Mouse (Mus musculus): ENCODE results near the gene Usp7. TPM values are rescaled to one million over a fixed set of nuclear protein-coding genes. Genes with fewer than 3 reads are reported as not detected.
A peak's percentile ranks its signal among the peaks of the same experiment; 100 is the strongest.

Usp7 gene
- 81.7 and 94.8 TPM in 2 replicates for polyA plus RNA-seq (2012; rRNA removed)

- no peaks in the 10 kb centered on the region for H3K4me1 ChIP-seq (replicated peaks; ENCODE audit: control insufficient read depth, insufficient read depth, low read length)
- DNase-seq = no peak
- WGBS = 97% methylated on average over 20 of the region's 20 CpGs
- no peak for TF ChIP-seq POLR2A (IDR thresholded peaks at IDR 0.05; ENCODE audit: control insufficient read depth, extremely low read depth, insufficient read depth, low read length, poor library complexity)
- TF ChIP-seq CTCF (IDR thresholded peaks at IDR 0.05; ENCODE audit: borderline replicate concordance, control insufficient read depth, extremely low read depth, insufficient read depth, low read length, poor library complexity) = no peak
- H3K27ac ChIP-seq (ENCODE audit: control insufficient read depth, insufficient read depth, low read length) = no peak within 1 kb of the TSS
- H3K36me3 ChIP-seq (ENCODE audit: control insufficient read depth, insufficient read depth, low read length) = no peaks in the 10 kb centered on the region
- H3K4me3 ChIP-seq (ENCODE audit: control insufficient read depth, insufficient read depth, low read length) = no peak within 1 kb of the TSS
- H3K27me3 ChIP-seq (ENCODE audit: control insufficient read depth, insufficient read depth, low read length) = no peaks in the 10 kb centered on the region
These were observed at the start of gene Usp7 for GRCm38 (mm10) chr16:8791949-8792557. TSS of gene Usp7 (minus strand) at chr16:8792308.

DNA sequence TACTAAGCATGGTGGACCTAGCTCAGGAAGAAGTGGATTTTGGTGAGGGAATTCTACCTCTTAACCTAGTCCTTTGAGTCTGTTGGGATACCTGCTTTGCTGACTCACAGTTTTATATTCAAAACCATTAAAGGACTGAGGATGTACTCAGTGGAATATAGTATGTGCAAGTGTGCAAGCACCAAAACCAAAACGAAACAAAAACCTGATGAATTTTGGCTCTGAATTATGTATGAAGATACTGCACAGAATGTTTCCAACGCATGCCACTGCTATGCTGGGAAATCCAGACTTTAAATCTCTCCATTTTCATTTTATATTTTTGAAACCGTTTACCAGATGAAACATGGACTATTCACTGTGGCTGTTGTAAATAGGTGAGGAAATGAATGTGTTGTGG lies 48.4 kb upstream of the Usp7 start:
- no peak for DNase-seq
- no peak overlapping the region for H3K27ac ChIP-seq (ENCODE audit: control insufficient read depth, insufficient read depth, low read length)
- H3K36me3 ChIP-seq (ENCODE audit: control insufficient read depth, insufficient read depth, low read length) = peaks cover 53% of the 10 kb centered on the region
- TF ChIP-seq CTCF (IDR thresholded peaks at IDR 0.05; ENCODE audit: borderline replicate concordance, control insufficient read depth, extremely low read depth, insufficient read depth, low read length, poor library complexity) (no peak), POLR2A (IDR thresholded peaks at IDR 0.05; ENCODE audit: control insufficient read depth, extremely low read depth, insufficient read depth, low read length, poor library complexity) (no peak)
- H3K4me1 ChIP-seq (replicated peaks; ENCODE audit: control insufficient read depth, insufficient read depth, low read length) = 0 out of 2 replicates have a peak, but pooled peaks cover 2% of the 10 kb centered on the region
- no peaks in the 10 kb centered on the region for H3K27me3 ChIP-seq (ENCODE audit: control insufficient read depth, insufficient read depth, low read length)
- 36% methylated on average over 3 of the region's 3 CpGs for WGBS
- no peak overlapping the region for H3K4me3 ChIP-seq (ENCODE audit: control insufficient read depth, insufficient read depth, low read length)

DNA sequence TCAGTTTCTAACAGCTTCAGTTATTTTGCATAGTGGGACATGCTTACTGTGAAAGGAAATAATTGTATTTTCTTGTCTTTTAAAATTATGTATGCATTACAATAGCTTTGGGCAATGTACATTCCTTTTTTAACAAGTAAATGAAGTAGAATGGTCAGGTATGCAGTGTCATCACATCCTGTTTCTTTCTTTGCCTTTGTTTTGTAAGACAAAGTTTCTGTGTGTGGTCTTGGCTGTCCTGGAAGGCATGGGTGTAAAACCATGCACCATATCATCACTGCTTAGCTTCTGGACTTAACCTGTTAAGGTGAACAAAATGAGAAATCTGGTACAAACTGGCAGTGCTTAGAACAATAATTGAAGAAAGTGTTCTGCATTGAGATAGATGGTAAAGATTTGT lies 46.8 kb upstream of the Usp7 start:
- H3K4me1 ChIP-seq (replicated peaks; ENCODE audit: control insufficient read depth, insufficient read depth, low read length) = 0 out of 2 replicates have a peak, but pooled peaks cover 2% of the 10 kb centered on the region
- H3K4me3 ChIP-seq (ENCODE audit: control insufficient read depth, insufficient read depth, low read length) = no peak overlapping the region
- TF ChIP-seq POLR2A (IDR thresholded peaks at IDR 0.05; ENCODE audit: control insufficient read depth, extremely low read depth, insufficient read depth, low read length, poor library complexity) = no peak
- TF ChIP-seq CTCF (IDR thresholded peaks at IDR 0.05; ENCODE audit: borderline replicate concordance, control insufficient read depth, extremely low read depth, insufficient read depth, low read length, poor library complexity) = no peak
- no peaks in the 10 kb centered on the region for H3K27me3 ChIP-seq (ENCODE audit: control insufficient read depth, insufficient read depth, low read length)
- DNase-seq = no peak
- H3K36me3 ChIP-seq (ENCODE audit: control insufficient read depth, insufficient read depth, low read length) = peaks cover 49% of the 10 kb centered on the region
- no peak overlapping the region for H3K27ac ChIP-seq (ENCODE audit: control insufficient read depth, insufficient read depth, low read length)

GRCm38 (mm10) chr16:8837595-8837994 lies 45.5 kb upstream of the Usp7 start:
- DNase-seq = no peak
- no peak overlapping the region for H3K4me3 ChIP-seq (ENCODE audit: control insufficient read depth, insufficient read depth, low read length)
- H3K36me3 ChIP-seq (ENCODE audit: control insufficient read depth, insufficient read depth, low read length) = peaks cover 36% of the 10 kb centered on the region
- H3K4me1 ChIP-seq (replicated peaks; ENCODE audit: control insufficient read depth, insufficient read depth, low read length) = 0 out of 2 replicates have a peak, but pooled peaks cover 2% of the 10 kb centered on the region
- no peaks in the 10 kb centered on the region for H3K27me3 ChIP-seq (ENCODE audit: control insufficient read depth, insufficient read depth, low read length)
- TF ChIP-seq POLR2A (IDR thresholded peaks at IDR 0.05; ENCODE audit: control insufficient read depth, extremely low read depth, insufficient read depth, low read length, poor library complexity) (no peak), CTCF (IDR thresholded peaks at IDR 0.05; ENCODE audit: borderline replicate concordance, control insufficient read depth, extremely low read depth, insufficient read depth, low read length, poor library complexity) (no peak)
- WGBS = 93% methylated on average over 1 of the region's 1 CpGs
- H3K27ac ChIP-seq (ENCODE audit: control insufficient read depth, insufficient read depth, low read length) = no peak overlapping the region

GRCm38 (mm10) chr16:8836876-8837275 lies 44.8 kb upstream of the Usp7 start:
- no peak for DNase-seq
- Histone ChIP-seq H3K27ac (ENCODE audit: control insufficient read depth, insufficient read depth, low read length) (no peak overlapping the region), H3K4me3 (ENCODE audit: control insufficient read depth, insufficient read depth, low read length) (no peak overlapping the region), H3K36me3 (ENCODE audit: control insufficient read depth, insufficient read depth, low read length) (peaks cover 36% of the 10 kb centered on the region), H3K4me1 (replicated peaks; ENCODE audit: control insufficient read depth, insufficient read depth, low read length) (peaks cover 2% of the 10 kb centered on the region; the same call in 1 of the 2 replicates), H3K27me3 (ENCODE audit: control insufficient read depth, insufficient read depth, low read length) (no peaks in the 10 kb centered on the region)
- TF ChIP-seq CTCF (IDR thresholded peaks at IDR 0.05; ENCODE audit: borderline replicate concordance, control insufficient read depth, extremely low read depth, insufficient read depth, low read length, poor library complexity) (no peak), POLR2A (IDR thresholded peaks at IDR 0.05; ENCODE audit: control insufficient read depth, extremely low read depth, insufficient read depth, low read length, poor library complexity) (no peak)
- 94% methylated on average over 1 of the region's 1 CpGs for WGBS

DNA sequence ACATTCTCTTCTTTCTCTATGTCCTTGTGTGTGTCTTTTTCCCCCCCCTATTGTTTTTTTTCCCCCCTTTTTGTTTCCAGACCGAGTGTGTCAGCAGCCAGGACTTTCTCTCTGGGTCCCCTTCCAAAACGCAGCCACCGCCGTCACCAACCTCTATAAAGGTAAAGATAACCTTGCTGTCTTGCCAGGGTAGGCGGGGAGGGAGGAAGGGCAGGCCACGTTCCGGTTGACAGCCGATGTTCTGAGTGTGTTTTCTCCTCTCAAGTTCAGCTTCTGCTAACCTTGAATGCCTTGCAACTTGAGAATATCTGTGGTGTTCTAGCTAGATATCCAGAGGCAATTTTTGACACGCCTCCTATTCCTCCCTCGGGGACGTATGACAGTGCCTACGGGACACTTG lies 39.1 kb upstream of the Usp7 start:
- H3K36me3 ChIP-seq (ENCODE audit: control insufficient read depth, insufficient read depth, low read length) = peaks cover 4% of the 10 kb centered on the region; the same call in 1 of the 2 replicates
- peaks cover 9% of the 10 kb centered on the region for H3K4me1 ChIP-seq (replicated peaks; ENCODE audit: control insufficient read depth, insufficient read depth, low read length)
- TF ChIP-seq CTCF (IDR thresholded peaks at IDR 0.05; ENCODE audit: borderline replicate concordance, control insufficient read depth, extremely low read depth, insufficient read depth, low read length, poor library complexity) (no peak), POLR2A (IDR thresholded peaks at IDR 0.05; ENCODE audit: control insufficient read depth, extremely low read depth, insufficient read depth, low read length, poor library complexity) (no peak)
- DNase-seq = peak; percentile 27
- H3K27me3 ChIP-seq (ENCODE audit: control insufficient read depth, insufficient read depth, low read length) = no peaks in the 10 kb centered on the region
- 15% methylated on average over 12 of the region's 12 CpGs for WGBS
- H3K4me3 ChIP-seq (ENCODE audit: control insufficient read depth, insufficient read depth, low read length) = peak overlapping the region; percentile 89
- H3K27ac ChIP-seq (ENCODE audit: control insufficient read depth, insufficient read depth, low read length) = peak overlapping the region; percentile 13; the same call in 1 of the 2 replicates
